Mouse (Mus musculus): Measurements from ENCODE around the gene Ncaph. TPM values are rescaled to one million over a fixed set of nuclear protein-coding genes. Genes with fewer than 3 reads are reported as not detected.
"Not testable (repeated sequence)": the region's sequence is repeated elsewhere in the genome, so short reads cannot be mapped to it uniquely, and the experiment has no call there.

Gene Ncaph
- total and polyA plus RNA-seq, 3 experiments: 37.5 to 49.4 TPM; not detected in 1

DNA sequence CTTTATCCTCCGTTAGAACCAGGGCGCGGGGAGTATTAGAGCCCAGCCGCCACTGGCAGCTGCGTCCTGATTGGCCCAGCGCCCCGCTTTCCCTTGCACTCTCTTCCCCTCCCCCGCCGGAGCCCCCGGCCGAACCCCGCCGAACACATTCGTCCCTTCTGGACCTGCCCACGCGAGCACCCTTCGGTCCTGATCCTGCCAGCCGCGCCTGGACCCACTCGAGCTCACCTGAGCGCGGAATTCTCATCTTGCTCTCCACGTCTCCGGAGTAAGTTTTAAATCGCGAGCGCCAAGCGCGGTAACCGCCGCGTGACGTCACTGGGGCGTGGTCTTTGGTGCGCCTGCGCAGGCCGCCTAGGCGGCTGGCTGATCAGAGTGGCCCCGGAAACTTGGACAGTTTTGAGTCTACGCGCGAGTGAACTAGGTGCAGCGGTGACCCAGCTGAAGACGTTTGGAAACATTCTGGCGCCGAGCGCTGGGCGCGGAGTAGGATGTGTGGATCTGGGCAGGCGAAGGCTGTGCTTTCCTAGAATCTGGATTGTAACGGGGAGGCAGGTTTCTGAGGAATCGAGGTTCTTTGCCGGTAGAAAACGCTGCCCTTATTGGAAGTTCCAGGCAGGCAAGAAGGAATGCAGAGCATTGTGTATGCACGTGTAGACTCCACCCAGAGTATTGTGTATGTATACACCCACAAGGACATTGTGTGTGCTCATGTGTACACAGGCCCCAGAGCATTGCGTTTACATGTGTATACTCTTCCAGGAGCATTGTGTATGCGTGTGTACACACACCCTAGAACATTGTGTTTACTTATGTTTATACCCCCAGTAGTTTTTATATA lies at the start of gene Ncaph (continued):
- TF ChIP-seq USF2 (IDR thresholded peaks at IDR 0.05; ENCODE audit: borderline replicate concordance in 1 of 2, insufficient read depth in 1 of 2, low read depth in 1 of 2, low read length in 2 of 2) (no peak), HCFC1 (IDR thresholded peaks at IDR 0.05; ENCODE audit: low read depth, low read length) (peak; percentile 75), MYB (IDR thresholded peaks at IDR 0.05; ENCODE audit: low read depth, low read length) (peak; percentile 49), KAT2A (conservative IDR thresholded peaks at IDR 0.05; ENCODE audit: low read depth, low read length) (no peak), NELFE (IDR thresholded peaks at IDR 0.05; ENCODE audit: low read depth, low read length) (peak; percentile 97)

DNA sequence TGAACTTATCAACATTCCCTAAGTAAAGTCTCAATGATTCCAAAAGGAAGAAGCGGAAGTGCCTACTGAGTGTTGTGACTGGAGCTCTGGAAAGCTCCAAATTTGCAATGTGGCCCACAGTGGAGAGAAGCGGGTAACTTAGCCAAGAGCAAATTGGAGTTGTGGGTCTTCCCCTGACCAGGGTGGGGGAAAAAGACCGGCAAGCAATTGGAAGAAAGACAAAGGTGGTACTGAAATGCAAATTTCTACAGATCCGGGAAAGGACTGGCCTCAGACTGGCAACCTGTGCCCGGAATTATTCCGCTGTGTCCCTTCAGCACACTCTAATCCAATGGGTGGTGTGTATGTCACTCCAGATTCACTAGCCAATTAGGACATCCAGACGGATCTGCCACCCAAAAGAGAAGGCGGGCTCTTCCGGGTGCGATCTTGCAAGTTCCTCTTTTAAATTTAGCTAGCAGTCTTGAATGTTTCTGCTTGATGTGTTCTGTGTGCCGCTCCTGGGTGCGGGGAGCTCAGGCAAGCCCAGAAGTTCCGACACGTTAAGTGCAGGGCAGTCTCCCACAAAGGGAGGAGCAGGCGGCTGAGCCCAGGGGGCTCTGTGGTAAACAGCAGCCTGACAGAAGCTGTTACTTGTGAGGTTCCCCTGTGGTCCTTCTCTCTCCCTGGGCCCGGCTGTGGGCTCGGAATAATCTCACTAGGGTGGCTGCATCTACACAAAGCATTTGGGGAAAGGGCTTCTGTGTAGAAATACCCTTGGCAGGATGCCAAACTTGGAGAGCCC lies 49.0 kb upstream of the Ncaph start:
- H3K4me1 ChIP-seq (ENCODE audit: control insufficient read depth in 1 of 2, insufficient read depth in 2 of 2, low read length in 2 of 2): no peaks in the 10 kb centered on the region
- no peak overlapping the region for H3K4me3 ChIP-seq (ENCODE audit: control insufficient read depth in 1 of 2, insufficient read depth in 1 of 2, low read depth in 2 of 2, low read length in 2 of 2)
- no peaks in the 10 kb centered on the region for H3K9me3 ChIP-seq (replicated peaks; ENCODE audit: insufficient read depth, low read length)
- no peaks in the 10 kb centered on the region for H3K79me2 ChIP-seq (ENCODE audit: control insufficient read depth, insufficient read depth, low read length, poor library complexity)
- H3K9ac ChIP-seq (ENCODE audit: control insufficient read depth, low read depth, low read length, poor library complexity, severe bottlenecking): no peak overlapping the region
- no peaks in the 10 kb centered on the region for H3K36me3 ChIP-seq (ENCODE audit: control insufficient read depth in 1 of 2, insufficient read depth in 2 of 2, low read length in 2 of 2)
- no peak for TF ChIP-seq MAX (IDR thresholded peaks at IDR 0.05; ENCODE audit: low read length)
- DNase-seq (ENCODE audit: low read depth, low spot score): no peak
- H3K27me3 ChIP-seq (ENCODE audit: control insufficient read depth in 1 of 2, insufficient read depth in 2 of 2, low read length in 2 of 2): peaks cover 0 to 10% of the 10 kb centered on the region in 2 experiments
- no peak overlapping the region for H3K27ac ChIP-seq (ENCODE audit: control insufficient read depth, low read depth, low read length)

DNA sequence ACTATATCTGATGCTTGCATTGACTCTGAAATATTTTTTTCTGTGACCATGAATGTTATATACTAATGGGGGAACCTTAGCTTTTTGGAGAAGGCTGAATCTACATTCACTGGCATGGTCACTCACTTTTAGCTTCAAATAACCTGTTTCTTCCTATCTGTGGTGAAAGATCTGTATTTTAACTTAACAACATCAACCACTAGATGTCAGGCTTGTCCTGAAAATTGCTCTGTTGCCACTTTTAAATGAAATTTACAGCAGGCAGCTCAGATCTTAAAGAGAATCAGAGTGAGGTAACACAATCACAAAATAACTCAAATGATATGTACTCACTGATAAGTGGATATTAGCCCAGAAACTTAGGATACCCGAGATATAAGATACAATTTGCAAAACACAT lies 32.5 kb upstream of the Ncaph start:
- DNase-seq (ENCODE audit: low read depth, low spot score): peak; percentile 52
- H3K79me2 ChIP-seq (ENCODE audit: control insufficient read depth, insufficient read depth, low read length, poor library complexity); H3K27ac ChIP-seq (ENCODE audit: control insufficient read depth, low read depth, low read length); H3K27me3 ChIP-seq (ENCODE audit: control insufficient read depth in 1 of 2, insufficient read depth in 2 of 2, low read length in 2 of 2); H3K36me3 ChIP-seq (ENCODE audit: control insufficient read depth in 1 of 2, insufficient read depth in 2 of 2, low read length in 2 of 2); H3K9ac ChIP-seq (ENCODE audit: control insufficient read depth, low read depth, low read length, poor library complexity, severe bottlenecking); H3K4me3 ChIP-seq (ENCODE audit: control insufficient read depth in 1 of 2, insufficient read depth in 1 of 2, low read depth in 2 of 2, low read length in 2 of 2); H3K9me3 ChIP-seq (replicated peaks; ENCODE audit: insufficient read depth, low read length); H3K4me1 ChIP-seq (ENCODE audit: control insufficient read depth in 1 of 2, insufficient read depth in 2 of 2, low read length in 2 of 2): not testable (repeated sequence)
- TF ChIP-seq CTCF (IDR thresholded peaks at IDR 0.05 in 2 of 3, conservative IDR thresholded peaks at IDR 0.05 in 1 of 3; ENCODE audit: control insufficient read depth in 1 of 3, insufficient read depth in 1 of 3, low read depth in 2 of 3, low read length in 3 of 3, poor library complexity in 1 of 3, severe bottlenecking in 1 of 3) (peak in 1 of 3 experiments; percentile 45; a peak in 2 of 6 replicates), SMC3 (IDR thresholded peaks at IDR 0.05; ENCODE audit: low read depth, low read length) (peak; percentile 35), ZNF384 (IDR thresholded peaks at IDR 0.05; ENCODE audit: low read depth, low read length) (peak; percentile 74), ZC3H11A (IDR thresholded peaks at IDR 0.05; ENCODE audit: low read depth, low read length) (peak; percentile 45; the same call in 1 of the 2 replicates), RAD21 (IDR thresholded peaks at IDR 0.05; ENCODE audit: low read depth, low read length) (peak; percentile 52)

All from MEL (cell line).